Mouse (Mus musculus) cerebellum, postnatal 10 days (tissue): ENCODE data around the gene Fam83b.

ENCODE experiments used
- DNase-seq, 2 experiments: peaks; one replicate each; pipeline ENCODE4 v3.0.0; 2021; ENCODE audit warnings: mixed read lengths in 2 of 2

Gene Fam83b

DNA sequence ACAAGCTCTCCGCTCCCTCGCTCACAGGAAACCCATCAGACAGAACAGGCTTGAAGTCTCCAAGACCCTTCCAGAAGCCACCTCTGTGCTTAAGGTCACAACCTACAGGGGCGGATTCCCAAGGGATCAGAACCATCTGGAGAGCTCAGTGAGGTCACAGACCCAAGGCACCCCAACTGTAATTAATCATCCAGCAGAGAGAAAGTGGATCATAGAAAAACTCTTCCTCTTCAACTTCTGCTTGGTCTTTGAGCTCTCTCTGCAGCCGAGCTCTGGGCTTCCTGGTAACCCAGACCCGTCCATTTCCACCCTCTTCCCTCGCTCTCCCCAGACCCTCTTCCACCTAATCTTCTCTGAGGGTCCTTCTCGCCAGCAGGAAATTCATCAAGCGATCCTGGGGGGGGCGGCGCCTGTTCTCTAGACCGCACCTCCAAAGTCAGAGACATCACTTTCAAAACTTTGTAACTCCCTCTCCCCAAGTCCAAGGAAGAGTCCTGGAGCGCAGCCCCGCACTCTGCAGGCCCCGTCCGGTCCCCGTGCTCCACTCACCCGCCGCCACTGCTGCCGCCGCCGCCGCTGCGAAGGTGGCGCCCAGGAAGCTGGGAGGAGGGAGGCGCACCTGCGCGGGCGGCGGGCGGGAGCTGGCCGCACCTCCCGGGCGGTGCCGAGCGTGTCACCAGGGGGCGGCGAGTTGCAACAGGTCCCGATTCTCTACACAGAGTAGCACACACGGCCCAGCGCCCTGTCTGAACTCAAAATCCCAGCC is at the start of gene Fam83b:
Fam83b (minus strand) TSS at position 602 of the 766 bp plus-strand sequence.
- peak; percentile 4 to 13 for DNase-seq

DNA sequence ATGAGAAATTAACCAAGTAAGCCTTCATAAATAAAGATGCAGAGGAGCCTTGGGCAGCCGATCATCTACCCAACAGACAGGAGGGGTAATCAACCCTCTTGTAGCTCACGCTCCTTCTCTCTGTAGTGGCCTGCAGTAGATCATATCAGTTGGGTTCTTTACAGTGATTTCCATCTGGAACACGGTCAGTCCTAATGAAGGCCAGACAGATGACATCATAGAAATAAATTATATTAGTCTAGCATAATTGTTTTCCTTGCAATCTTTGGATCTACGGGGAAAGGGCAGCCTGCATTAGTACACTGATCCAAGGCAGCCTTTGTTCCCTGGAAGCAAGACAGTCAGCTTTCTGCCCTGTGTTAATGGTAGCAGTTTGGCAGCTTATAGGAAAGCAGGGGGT is 47.2 kb upstream of the Fam83b start:
- DNase-seq = no peak

DNA sequence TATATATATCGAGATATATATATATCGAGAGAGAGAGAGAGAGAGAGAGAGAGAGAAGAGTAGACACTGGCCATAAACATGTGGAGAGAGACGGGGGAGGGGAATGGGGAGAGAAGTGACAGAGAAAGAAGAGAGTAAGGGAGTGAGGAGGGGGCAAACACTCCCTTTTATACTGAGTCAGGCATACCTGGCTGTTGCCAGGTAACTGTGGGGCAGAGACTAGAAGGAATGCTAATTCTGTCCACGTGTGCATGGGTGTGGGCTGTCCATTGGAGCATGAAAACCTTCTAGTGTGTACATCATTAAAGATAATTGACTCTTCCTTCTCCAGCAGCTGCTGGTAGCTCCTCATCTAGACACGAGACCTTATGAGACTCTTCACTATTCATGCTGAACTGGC is 36.8 kb upstream of the Fam83b start:
- no peak for DNase-seq

DNA sequence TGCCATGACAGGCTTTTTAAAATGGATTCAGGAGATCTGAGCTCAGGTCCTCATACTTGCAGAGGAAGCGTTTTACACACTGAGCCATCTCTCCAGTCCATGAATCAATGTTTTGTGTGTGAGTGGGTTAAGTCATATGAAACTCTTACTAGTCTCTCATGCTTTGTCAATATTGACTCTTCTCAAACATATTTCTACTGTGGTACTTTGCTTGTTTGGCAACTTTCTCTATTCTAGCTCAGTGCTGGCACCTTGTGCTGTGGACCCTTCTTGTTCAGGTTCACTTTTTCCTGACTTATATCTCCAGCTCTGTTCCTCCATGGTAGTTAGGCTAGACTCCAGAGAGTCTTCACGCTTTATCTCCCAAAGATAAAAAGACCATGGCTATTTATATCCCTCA is 36.0 kb upstream of the Fam83b start:
- no peak for DNase-seq

DNA sequence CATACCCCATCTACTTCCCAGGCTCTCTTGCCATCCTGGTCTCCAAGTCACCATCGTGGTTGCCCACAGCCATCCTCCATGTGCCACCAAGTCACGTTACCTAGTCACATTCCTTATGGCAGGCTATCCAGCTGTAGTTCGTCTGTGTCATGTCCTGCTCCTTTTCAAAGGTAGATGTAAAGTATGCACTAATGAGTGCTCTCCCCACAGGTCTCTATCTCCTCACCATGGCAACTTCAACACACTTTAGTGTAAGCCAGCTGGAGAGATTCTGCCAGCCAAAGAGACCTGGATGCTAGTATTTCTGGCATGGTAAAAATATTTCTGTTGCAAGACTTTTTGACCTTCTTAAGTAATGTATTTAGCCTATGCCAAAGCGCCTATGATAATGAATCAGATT is 30.5 kb upstream of the Fam83b start:
- DNase-seq = no peak

DNA sequence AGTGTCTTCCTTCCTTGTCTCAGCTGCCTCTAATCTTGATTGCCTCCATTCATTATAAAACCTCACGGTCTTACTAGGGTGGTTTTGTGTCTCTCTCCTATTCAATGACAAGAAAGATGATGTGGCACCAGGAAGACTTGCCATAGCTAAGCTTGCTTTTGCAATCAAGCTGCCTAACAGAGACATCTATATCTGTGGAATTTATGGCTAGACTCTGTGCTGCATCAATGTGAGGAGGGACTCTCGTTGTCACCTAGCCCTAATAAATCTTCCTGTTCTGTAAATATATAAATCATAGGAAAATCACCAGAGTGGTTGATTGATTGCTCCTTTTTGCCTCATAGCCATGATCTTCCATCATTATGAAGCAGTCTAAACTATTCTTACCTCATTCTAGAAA is 26.9 kb upstream of the Fam83b start:
- DNase-seq = no peak

DNA sequence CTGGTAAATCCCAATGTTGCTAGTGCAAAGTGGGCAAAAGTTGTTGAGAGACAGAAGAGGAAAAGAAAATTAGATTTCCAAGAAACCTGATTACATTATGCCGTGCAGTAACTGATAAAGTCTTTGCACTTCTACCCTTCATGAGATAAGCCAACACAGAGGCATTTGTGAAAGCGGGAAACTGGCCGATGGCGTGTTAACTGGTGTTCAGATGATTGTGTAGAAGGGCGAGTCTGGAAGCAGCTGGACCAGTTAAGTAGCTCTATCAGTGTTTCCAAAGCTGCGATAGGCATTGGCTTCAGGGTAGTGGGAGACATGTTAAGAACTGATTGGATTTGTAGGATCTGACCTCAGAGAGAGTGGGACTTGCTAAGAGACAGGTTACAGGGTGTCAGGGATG is 17.0 kb upstream of the Fam83b start:
- no peak for DNase-seq

DNA sequence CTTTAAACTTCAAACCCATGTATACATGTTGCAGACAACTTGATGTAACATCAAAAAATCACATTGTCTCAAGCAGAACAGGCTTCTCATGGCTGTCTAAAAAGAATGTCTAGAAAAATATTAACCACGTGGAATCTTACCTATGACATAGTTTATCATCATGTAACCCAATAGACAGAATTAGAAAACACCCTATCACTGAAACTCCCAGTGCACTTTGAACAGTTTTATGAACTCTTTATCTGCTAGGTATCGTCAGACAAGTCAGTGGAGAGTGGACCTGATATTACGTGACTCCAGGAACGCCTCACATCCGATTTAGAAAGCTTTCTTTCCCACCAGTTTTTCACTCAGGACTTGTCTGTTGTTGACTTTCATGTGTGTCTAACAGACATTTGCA is 15.1 kb upstream of the Fam83b start:
- DNase-seq = no peak

DNA sequence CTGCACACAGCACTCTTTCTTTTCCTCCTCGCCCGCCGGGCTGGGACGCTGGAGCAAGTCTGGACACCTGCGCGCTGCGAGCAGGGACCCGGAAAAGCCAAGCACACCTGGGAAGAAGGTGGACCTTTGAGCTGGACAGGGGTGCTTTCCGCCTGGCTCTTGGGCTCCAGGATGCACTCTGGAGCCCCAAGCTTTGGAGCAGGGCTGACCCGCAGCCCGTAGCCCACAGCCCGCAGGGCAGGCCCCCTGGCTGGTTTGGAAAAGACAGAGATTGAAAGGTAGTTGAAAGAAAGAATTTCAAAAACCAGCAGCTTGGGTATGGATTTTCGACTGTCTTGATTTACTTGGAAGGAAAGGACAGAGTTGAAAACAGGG is 352 bp upstream of the Fam83b start:
- DNase-seq = no peak

DNA sequence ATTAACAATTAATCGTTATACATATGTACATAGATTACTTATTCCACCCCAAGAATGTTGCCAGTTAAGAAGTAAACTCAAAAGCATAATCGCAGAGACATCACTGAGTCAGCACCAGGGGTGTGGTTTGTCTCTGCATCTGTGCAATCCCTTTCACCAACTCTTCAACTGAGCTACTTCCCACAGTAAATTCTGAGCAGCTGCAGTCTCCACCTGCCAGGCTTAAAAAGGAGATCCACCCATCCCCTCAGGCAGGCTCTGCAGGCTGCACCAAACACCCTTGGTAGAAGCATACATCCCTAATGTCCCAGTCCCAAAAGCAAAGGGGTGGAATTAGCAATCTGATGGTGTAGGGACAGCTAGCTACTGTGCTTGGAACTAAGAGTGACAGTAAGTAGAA is 1.3 kb downstream of the Fam83b start:
- no peak for DNase-seq

DNA sequence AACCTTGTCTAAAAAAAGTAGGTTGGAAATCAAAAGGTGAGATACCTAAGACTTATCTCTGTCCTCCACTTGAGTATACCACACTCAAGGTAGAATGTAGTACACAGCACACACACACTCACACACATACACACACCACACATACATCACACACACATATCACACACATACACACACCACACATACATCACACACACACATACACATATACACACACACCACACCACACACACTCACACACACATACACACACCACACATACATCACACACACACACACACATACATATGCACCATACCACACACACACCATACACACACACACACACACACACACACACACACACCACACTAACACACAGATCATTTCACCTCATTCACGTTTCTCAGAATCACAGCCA is 2.8 kb downstream of the Fam83b start:
- no peak for DNase-seq

DNA sequence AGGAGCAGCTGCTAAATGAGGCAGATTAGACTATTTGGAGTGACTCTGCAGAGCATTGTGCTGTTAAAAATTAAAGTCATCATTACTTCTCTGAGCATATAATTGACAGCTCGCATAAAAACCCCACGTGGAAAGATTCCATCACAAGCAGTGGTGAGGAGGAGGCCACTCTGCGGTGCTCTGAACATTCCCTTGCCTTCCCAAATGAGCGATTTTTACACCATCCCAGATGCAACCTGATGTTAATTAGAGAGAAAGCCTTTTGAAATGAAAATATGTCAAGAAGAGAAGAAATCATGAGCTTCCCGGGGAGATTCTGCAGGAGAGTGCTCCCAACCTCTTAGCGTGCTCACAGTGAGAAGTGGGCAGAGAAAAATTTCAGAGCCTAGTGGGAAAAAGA is 4.1 kb downstream of the Fam83b start:
- no peak for DNase-seq

DNA sequence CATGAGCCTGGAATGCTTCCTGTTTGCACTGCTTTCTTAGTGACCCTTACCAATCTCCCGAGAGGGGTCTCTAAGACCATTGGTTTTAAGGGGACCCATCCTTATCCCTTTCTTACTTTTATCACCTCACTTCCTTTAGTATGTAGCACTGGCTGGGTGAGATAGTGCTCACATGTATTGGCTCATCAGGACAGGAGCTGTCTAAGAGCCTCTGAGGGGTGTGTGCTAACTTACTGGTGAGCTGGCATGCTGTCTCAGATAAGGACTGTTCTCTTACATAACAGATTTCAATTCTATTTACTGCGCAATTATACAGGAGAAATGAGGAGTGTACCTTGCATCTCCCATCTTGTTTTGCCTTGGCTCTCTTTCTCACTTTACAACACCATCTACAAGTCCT is 7.7 kb downstream of the Fam83b start:
- DNase-seq = no peak

DNA sequence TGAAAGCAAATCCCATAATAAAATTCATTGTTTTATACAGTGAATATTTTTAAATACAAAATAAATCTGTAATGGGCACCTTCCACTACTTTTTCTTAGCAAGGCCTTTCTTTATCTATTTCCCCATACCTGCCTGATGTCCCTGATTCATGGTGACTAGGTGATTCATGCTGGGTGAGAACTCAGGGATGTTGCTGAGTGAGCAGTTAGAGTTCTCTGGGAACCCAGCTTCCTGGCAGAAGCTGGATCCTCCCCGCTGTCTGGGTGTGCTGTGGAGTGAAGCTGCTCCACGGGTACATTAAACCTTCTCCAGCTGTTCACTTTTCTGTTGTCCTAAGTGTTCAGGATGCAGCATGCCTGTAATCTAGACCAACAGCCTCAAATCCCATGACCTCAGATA is 13.2 kb downstream of the Fam83b start:
- DNase-seq = no peak

DNA sequence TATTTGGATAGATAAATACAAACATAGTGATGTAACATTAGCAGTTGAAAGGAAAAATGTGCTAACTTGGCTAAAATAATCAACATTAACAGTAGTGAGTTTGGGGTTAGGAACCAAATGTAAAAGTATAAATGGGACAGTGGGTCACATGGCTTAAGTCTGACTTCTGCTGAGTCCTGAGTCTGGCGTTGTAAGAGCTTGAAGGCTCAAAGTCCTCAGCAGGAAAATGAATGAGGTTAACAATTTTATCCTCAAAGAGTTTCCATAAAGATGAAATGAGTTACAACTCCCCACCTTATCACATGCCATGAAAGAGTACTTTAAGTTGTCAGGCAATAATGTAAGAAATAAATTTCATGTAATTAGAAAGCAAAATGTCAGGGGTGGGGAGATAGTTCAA is 13.8 kb downstream of the Fam83b start:
- DNase-seq = no peak

DNA sequence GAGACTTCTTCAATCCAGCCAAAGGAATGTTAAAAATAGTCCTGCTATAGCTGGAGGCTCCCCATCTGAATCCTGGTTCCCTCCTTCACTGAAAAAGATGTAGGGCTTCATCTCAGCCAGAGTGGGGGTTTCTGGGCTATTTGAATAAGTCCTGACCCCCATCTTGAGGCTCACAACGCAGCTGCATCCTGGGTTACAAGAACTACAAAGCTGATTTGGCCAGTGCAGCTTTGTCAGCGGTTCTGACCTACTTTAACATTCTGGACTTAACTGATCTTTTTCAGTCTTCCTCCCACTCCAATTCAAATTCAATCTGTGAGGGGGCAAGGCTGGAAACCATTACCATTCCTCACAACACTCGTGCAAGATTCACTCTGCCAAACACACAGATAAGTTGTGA is 20.2 kb downstream of the Fam83b start:
- DNase-seq = peak in 1 of 2 experiments; percentile 7

DNA sequence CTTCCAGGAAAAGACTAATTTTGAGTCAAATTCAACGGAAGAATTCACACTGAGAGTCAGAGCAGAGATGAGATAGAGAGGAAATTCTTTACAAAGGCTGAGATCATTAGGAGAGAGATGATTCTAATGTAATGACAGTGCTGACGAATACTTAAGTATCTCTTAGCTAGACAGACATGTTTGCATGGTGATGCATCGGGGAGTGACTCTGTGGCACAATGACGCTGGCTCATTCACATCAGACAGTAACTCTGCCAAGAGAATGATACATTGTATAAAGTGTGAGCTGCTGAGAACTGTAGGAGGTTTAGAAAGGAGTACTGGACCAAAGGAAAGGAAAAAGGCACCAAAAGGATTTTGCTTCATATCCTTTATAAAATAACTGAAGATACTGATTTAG is 26.2 kb downstream of the Fam83b start:
- no peak for DNase-seq

DNA sequence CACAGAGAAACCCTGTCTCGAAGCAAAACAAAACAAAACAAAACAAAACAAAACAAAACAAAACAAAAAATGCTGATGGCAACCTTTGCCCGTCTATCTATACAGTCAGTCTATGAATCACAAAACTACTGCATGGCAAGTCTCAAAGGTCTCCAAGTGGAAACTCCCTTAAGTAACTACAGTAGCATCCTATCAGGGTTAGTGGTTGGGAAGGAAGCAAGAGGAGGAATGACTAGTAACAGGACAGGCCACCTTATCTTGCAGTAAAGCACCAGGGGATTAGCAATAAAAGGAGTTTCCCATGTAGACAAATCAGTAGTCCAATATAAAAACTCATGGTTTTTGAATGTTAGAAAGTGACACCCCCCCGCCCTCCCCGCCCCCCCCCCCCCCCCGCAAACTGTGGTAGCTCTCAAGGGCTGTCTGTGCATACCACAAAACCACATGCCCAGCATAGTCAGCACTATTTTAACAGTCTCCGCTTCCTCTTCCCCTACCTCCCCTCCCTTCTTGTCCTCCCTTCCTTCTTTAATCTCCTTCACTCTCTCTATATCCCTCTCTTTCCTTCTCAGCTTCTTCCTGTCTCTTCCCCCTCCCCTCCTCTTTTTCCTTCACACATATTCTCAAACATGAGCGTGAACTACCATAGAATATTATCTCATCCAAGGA is 26.8 kb downstream of the Fam83b start:
- no peak for DNase-seq

DNA sequence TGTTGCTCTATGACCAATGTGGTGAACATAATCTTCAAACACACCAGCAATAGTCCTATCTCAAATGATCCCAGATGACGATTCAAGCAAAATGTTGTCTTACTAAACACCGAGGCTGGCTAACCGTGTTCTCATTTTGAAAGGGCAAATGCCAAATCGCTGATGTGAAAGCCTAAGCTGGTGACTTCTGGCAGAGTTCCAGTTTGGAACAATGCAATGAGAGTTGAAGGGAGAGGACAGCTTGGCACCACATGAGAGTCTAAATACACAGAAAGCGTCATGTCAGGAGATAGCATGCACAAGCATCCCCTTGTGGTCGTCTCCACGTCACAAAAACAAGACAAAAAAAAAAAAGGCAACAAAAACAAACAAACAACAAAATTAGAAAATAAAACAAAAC is 27.6 kb downstream of the Fam83b start:
- peak; percentile 55 to 64 for DNase-seq

DNA sequence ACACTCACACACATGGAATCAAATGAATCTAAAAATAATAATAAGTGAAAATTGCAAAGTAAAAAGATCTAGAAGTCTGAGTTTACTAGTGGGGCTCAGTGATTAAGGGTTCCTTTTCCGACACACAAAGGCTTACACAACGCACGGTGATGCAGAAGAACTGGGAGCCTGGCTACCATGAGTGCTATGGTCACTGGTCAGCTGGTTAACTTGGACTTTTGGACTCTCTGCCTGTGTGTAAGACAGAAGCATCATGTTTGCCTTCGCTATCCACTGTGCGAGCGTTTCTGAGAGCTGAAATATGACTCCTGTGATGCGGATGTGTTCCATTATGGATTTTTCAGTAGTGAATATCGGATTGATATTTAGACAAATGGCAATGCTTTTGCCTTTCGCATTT is 30.9 kb downstream of the Fam83b start:
- DNase-seq = no peak

DNA sequence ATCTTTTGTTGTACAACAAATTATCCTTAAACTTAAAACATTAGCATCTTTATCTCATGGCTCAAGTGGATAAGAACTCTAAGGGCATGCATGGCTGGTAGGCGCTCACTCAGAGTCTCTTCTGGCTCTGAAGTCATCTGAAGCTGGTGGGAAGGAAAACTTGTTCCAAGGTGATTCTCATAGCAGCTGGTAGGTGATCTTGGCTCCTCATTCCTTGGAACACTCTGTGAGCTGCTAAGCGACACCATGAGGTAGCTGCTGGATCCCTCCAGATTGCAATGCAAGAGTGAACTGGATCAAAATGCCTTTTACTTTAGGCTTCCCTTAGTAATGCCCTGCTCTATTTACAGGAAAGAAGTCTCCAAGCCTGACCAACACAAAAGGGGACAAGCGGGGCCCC is 34.5 kb downstream of the Fam83b start:
- DNase-seq = peak in 1 of 2 experiments; percentile 4

DNA sequence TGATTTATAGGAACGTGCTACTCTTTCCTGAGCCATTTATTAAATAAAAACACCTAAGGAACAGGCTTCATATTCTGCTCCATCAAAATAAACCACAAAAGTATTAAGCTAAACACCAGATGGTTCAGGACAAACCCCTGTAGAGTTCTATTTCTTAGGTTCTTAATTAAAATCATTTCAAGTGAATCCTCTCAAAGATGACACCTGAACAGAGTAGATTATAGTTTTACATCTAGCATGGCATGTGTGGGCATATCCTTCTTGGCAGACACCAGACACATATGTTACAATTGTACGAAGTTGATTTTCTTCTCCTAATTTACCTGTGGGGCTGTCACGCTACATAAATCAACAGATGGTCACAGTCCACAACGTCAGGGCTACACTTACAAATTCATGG is 35.5 kb downstream of the Fam83b start:
- no peak for DNase-seq

DNA sequence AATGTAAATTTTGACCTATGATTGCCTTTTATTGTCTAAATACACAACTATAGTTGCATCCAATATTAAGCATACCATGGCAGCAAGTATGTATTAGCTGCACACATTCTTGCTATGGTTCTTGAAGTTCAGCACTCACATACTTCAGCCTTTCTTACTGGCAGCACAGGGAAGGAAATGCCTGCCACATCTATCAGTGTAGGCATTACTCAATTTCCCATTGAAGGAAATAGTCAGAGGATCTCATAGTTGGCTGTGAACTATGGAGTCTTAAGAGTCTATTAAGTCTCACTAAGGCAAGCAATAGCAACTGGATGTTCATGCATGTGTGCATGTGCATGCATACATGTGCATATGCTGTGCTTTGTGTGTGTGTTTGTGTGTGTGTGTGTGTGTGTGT is 41.3 kb downstream of the Fam83b start:
- DNase-seq = no peak

DNA sequence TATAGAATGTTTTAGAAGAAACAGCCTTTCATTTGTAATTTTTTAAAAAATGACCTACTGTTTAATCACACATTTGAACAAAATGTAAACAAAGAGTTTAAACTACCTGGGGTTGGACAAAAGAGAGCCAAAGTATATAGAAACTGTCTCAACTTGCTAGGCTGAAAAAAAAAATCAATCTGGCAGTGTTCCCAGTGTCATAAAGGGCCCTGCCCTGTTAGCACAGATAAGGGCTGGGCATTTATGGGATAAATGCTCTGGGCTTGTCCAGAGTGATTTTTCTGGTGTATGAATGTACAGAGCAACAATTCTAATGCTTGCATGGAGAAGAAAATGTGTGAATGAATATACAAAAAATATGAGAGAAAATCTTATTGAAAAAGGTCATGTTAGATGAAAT is 43.8 kb downstream of the Fam83b start:
- no peak for DNase-seq

DNA sequence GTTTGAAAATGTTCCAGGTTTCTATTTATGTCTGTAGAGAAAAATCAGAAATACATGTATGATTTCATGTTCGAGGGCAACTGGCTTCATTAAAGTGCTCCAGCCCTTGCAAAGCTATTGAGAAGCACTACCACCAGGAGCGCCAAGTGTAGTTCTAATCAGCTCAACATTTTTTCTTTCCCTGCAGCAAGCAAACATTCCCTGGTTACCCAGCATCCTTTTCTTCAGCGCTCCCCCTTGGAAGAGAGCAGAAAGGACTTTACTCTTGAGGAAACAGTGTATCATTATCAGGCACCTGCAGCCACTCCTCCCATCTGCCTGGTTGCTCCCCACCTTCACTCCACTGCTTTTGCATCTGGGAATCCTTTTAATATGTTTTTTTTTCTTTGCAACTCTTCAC is 45.3 kb downstream of the Fam83b start:
- DNase-seq = no peak
